Mouse (Mus musculus): ENCODE results near the gene Kars.

The Kars gene

GRCm38 (mm10) chr8:112010997-112011815, at the start of gene Kars, which contains the start of gene Terf2ip:
Gene Kars, minus strand, starts transcription at chr8:112011323.
Gene Terf2ip, plus strand, starts transcription at chr8:112011398.
- peak; percentile 92 for DNase-seq

DNA sequence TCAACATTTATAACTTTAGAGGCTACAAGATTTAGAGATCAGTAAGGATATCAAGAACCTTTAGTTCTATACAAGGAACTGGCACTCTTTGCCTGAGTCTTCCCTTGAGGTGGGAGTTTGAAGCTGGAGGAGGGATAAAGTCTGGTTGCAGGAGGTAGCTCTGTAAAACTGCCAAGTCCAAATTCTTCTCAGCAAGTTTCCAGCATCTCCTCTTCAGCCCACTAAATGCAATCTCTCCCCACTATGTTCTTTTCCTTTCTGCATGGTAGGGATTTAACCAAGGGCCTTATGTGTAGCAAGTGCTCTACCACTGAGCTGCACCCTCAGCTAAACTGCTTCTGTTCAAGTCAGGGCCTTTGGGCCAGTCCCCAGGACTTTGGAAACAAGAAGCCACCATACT, 43.3 kb upstream of the Kars start:
- no peak for DNase-seq

GRCm38 (mm10) chr8:112051537-112051936, 40.4 kb upstream of the Kars start:
- no peak for DNase-seq

GRCm38 (mm10) chr8:112049984-112050383, 38.9 kb upstream of the Kars start:
- no peak for DNase-seq

GRCm38 (mm10) chr8:112048293-112048692, 37.2 kb upstream of the Kars start:
- DNase-seq: no peak

DNA sequence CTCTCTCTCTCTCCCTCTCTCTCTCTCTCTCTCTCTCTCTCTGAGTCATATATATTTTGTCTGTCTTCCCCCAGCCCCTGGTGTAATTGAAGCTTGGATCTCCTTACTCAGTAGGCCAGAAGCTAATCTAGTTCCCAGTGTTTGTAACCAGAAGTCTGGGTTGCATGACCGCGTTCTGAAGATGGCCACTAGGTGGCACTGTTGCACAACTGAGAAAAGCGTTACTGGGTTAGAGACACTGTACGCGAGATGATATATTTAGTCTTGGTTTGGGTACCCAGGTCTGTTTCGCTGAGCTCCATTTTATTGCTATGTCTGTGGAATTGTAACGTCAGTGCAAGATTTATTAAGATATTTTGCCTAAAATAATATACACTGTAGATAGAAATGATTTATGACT, 34.8 kb upstream of the Kars start:
- DNase-seq: peak; percentile 51

DNA sequence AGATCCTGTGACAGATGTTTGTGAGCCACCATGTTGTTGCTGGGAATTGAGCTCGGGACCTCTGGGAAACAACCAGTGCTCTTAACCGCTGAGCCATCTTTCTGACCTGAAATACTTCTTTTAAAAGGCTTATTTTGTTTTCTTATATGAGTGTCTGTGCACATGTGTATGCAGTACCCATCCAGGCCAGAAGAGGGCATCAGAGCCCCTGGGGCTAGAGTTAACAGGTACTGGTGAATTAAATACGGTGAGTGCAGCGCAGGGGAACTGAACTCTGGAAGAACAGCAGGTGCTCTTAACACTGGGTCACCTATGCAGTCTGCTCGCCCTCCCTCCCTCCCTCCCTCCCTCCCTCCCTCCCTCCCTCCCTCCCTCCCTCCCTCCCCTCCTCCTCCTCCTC, 34.1 kb upstream of the Kars start:
- no peak for DNase-seq

DNA sequence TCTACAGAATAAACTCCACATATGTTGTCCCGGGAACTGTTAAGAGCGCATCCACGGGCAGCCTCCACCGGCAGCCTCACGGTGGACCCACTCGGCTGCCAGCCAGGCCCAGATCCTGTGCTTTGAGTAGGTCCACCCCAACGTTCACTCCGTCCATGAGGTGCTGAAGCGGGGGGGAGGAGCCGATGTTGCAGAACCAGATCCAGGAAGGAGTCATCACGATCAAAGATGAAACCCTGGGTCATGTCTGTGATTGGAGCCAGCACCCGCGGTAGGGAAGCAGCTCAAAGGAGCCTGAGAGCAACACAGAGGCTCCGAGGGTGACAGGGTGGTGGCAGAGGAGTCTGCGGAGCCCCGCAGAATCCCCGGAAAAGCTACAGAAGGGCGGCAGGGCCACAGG, 26.4 kb upstream of the Kars start:
- no peak for DNase-seq

GRCm38 (mm10) chr8:112034603-112035002, 23.5 kb upstream of the Kars start:
- peak; percentile 17 for DNase-seq

GRCm38 (mm10) chr8:112033071-112033470, 21.9 kb upstream of the Kars start:
- DNase-seq: no peak

- DNase-seq: no peak
Observed at GRCm38 (mm10) chr8:112030663-112031062, 19.5 kb upstream of the Kars start.

DNA sequence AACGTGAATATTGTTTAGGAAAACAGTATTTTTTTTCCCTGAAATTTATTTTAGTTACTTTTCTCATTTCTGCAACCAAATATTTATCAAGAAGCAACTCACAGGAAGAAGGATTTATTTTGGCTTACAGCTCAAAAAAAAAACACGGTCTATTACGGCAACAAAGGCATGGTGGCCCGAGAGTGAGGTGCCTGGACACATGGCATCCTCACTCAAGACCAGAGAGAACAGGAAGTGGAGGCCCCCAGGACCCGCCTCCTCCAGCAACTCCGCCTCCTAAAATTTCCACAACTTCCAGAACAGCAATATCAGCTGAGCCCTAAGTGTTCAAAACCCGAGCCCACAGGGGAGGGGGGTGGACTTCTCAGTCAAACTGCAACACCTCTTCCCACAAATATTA, 18.3 kb upstream of the Kars start:
- DNase-seq: no peak

- DNase-seq: no peak
Observed at GRCm38 (mm10) chr8:112014936-112015335, 3.8 kb upstream of the Kars start, which contains the start of gene Gm6793. Gene Gm6793, minus strand, starts transcription at chr8:112015036.

GRCm38 (mm10) chr8:112011816-112012242, 706 bp upstream of the Kars start:
- DNase-seq: peak; percentile 50

- DNase-seq: no peak
Observed at GRCm38 (mm10) chr8:112009558-112009957, 1.6 kb downstream of the Kars start.

DNA sequence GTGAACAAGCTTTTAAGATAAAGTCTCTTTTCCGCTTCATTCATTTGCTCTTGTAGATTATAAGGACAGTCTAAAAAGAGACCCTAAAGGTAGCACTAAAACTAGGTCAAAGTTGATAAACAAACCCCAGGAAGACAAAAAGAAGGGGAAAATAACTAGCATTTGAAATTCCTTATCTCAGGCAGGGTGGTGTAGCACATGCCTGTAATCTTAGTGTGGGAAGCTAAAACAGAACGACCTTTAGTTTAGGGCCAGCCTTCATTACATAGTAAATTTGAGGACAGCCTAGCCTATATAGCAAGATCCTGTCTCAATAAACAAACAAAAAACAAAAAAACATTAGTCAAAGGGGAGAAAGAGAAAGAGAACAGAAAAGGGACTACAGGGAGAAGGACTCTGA, 3.5 kb downstream of the Kars start:
- no peak for DNase-seq

DNA sequence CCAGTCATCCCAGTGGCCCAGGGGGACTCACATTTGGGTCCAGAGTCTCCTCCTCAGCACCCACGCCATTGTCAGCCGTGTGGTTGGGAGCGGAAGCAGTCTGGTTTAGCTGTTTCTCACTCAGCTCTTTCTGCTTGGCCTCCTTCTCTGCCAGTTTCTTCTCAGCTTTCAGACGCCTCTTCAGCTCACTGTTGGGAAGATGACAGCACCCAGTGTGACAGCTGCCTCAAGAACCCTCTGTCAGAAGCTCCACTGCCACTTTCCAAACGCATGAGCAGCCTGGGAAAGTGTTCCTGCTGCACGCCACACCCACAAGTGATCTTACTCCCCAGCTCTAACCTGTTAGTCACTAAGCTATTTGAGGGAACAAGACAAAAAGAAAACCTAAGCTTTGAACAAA, 5.5 kb downstream of the Kars start:
- no peak for DNase-seq

DNA sequence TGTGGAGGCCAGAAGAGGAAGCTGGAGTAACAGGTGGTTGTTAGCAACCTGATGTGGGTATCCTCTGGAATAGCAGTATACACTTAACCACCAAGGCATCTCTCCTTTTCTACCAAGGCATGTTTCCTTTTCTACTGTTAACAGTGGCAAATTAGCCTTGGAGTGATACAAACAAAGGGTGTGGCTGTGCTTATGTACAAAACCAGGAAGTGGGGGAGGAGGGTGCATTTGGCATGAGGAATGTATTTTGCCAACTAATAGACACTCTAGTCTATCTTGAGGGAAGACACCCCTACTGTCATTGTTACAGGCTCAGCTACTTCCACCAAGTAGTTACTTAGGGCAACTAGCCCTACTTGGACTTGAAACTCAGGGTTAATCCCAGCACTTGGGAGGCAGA, 6.4 kb downstream of the Kars start:
- no peak for DNase-seq

GRCm38 (mm10) chr8:111992703-111993039, 18.5 kb downstream of the Kars start:
- DNase-seq: no peak

DNA sequence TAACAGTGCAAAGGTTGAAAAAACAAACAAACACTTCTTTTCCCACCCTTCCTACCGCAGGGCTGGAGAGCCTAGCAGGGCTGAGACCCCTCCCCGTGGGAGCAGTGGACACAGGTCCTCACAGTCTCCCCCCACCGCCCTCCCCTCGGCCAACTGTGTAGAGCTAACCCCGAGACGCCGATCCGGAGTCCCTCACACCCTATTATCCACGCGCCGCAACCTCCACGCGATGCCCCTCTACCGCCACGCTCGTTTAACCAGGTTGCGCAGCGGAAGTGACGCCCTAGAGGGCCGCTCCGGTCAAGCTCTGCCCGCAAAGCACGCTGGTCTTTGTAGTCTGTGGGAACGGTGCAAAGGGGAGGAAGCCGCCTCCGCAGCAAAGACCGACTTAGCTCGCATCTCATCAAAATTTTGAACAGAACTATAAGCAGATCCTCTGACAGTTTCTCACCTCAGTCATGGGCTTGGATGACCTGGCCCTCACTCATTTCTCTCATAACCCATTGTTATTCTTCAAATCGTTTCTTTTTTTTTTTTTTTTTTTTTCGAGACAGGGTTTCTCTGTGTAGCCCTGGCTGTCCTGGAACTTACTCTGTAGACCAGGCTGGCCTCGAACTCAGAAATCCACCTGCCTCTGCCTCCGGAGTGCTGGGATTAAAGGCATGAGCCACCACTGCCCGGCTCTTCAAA, 19.0 kb downstream of the Kars start, which contains the start of gene Adat1:
TSS of gene Adat1 (minus strand) at position 290 of the 690 bp plus-strand sequence.
- peak; percentile 78 for DNase-seq

DNA sequence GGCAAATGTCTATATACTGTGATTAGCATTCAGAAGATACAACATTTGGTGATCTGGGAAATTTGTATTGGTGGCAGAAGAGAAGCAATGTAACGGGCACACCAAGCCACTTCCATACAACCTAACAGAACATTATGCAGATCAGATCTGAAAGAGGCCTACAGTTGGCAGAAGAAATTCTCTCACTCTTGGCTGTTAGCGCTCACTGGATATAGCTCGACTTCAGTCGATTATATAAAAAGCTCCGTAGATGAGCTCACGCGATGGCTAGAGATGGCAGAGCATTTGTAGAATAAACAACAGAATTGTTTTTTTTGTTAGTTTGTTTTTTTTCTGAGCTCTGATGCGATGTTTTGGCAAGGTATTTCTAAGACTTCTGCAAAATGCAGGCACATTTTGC, 19.8 kb downstream of the Kars start:
- DNase-seq: no peak

DNA sequence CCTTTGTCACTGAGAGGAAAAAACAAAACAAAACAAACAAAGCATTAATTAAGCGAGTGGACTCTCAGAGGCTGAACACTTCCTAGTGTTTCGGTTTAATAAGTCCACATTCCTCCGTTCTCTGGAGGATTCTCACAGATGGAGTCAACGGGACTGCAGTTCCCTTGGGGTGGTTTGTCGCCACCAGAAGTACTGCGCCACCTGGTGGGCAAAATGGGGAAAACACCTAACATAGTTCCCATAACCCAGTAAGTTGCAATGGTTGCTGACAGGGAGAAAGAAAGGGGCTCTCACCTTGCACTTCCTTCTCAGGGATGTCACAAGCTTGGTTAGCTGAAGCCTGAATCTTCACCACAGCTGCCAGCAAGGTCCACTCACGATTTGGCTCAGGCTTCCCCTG, 21.2 kb downstream of the Kars start:
- DNase-seq: peak; percentile 51

GRCm38 (mm10) chr8:111984511-111984910, 26.6 kb downstream of the Kars start:
- no peak for DNase-seq

DNA sequence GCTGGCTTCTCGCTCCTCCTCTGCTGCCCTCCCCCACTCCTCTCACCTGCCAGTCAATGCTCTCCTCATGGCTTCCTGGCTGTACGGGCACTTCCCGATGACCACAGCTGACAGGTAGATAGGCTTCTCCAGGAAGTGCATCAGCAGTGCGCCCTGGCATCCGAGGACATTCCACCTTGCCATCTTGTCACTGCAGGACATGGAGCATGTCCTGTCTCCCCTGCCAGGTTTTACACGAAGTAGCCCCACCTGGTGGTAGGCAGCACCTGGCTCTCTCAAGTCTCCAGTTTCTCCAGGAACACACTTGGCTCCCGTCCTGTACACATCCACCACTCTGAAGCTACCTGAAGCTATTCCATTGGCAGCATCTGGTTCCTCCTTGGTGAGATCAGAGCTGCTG, 29.0 kb downstream of the Kars start:
- no peak for DNase-seq

Data from kidney, adult 11 months (tissue).